Mouse (Mus musculus): Measurements from ENCODE around the gene Pxylp1. TPM values are rescaled to one million over a fixed set of nuclear protein-coding genes. Genes with fewer than 3 reads are reported as not detected.

Gene Pxylp1
- total RNA-seq, 2 experiments from 2014 or later, result 17.1 to 22.0 TPM

- no peak for DNase-seq (ENCODE audit: low spot score in 2 of 2)
- intact Hi-C loops (cut with DNase I), result no loop called here
Measured at GRCm38 (mm10) chr9:96891341-96892330, 833 bp downstream of the Pxylp1 start.

GRCm38 (mm10) chr9:96890756-96891155, 1.7 kb downstream of the Pxylp1 start:
- intact Hi-C loops (cut with DNase I), result no loop called here

GRCm38 (mm10) chr9:96890266-96890665, 2.2 kb downstream of the Pxylp1 start:
- DNase-seq (ENCODE audit: low spot score in 2 of 2), result no peak
- intact Hi-C loops (cut with DNase I), result no loop called here

More at GRCm38 (mm10) chr9:96890756-96891155, 1.7 kb downstream of the Pxylp1 start:
- DNase-seq (ENCODE audit: low spot score in 2 of 2), result no peak

- peak; percentile 80 to 86 for DNase-seq (ENCODE audit: low spot score in 2 of 2)
- intact Hi-C loops (cut with DNase I), result loop anchor here (2.0 kb wide), 1 partner anchor 51 kb away; no protein-coding TSS in a partner anchor
Measured at GRCm38 (mm10) chr9:96889345-96890021, 3.0 kb downstream of the Pxylp1 start.

- peak in 1 of 2 experiments; percentile 35 for DNase-seq (ENCODE audit: low spot score in 2 of 2)
- intact Hi-C loops (cut with DNase I), result loop anchor here (2.0 kb wide), 1 partner anchor 50 kb away; no protein-coding TSS in a partner anchor
Measured at GRCm38 (mm10) chr9:96888742-96889344, 3.6 kb downstream of the Pxylp1 start.

GRCm38 (mm10) chr9:96887954-96888353, 4.5 kb downstream of the Pxylp1 start:
- no peak for DNase-seq (ENCODE audit: low spot score in 2 of 2)
- intact Hi-C loops (cut with DNase I), result loop anchor here (2.0 kb wide), 1 partner anchor 49 kb away; no protein-coding TSS in a partner anchor

- DNase-seq (ENCODE audit: low spot score in 2 of 2), result no peak
- intact Hi-C loops (cut with DNase I), result no loop called here
Measured at GRCm38 (mm10) chr9:96887492-96887891, 5.0 kb downstream of the Pxylp1 start.

- intact Hi-C loops (cut with DNase I), result no loop called here
- DNase-seq (ENCODE audit: low spot score in 2 of 2), result no peak
Measured at GRCm38 (mm10) chr9:96885781-96886180, 6.7 kb downstream of the Pxylp1 start.

- intact Hi-C loops (cut with DNase I), result no loop called here
- DNase-seq (ENCODE audit: low spot score in 2 of 2), result no peak
Measured at GRCm38 (mm10) chr9:96882496-96883265, 9.8 kb downstream of the Pxylp1 start.

GRCm38 (mm10) chr9:96881901-96882300, 10.6 kb downstream of the Pxylp1 start:
- no peak for DNase-seq (ENCODE audit: low spot score in 2 of 2)
- intact Hi-C loops (cut with DNase I), result no loop called here

GRCm38 (mm10) chr9:96879024-96879423, 13.4 kb downstream of the Pxylp1 start:
- intact Hi-C loops (cut with DNase I), result no loop called here
- peak in 1 of 2 experiments; percentile 28 for DNase-seq (ENCODE audit: low spot score in 2 of 2)

GRCm38 (mm10) chr9:96878464-96878863, 14.0 kb downstream of the Pxylp1 start:
- intact Hi-C loops (cut with DNase I), result no loop called here
- no peak for DNase-seq (ENCODE audit: low spot score in 2 of 2)

- DNase-seq (ENCODE audit: low spot score in 2 of 2), result no peak
- intact Hi-C loops (cut with DNase I), result no loop called here
Measured at GRCm38 (mm10) chr9:96875704-96876103, 16.8 kb downstream of the Pxylp1 start.

- peak; percentile 37 to 68 for DNase-seq (ENCODE audit: low spot score in 2 of 2)
- intact Hi-C loops (cut with DNase I), result no loop called here
Measured at GRCm38 (mm10) chr9:96873082-96873481, 19.4 kb downstream of the Pxylp1 start.

GRCm38 (mm10) chr9:96870104-96870503, 22.4 kb downstream of the Pxylp1 start:
- intact Hi-C loops (cut with DNase I), result no loop called here
- no peak for DNase-seq (ENCODE audit: low spot score in 2 of 2)

- intact Hi-C loops (cut with DNase I), result no loop called here
- no peak for DNase-seq (ENCODE audit: low spot score in 2 of 2)
Measured at GRCm38 (mm10) chr9:96869542-96869941, 22.9 kb downstream of the Pxylp1 start.

- DNase-seq (ENCODE audit: low spot score in 2 of 2), result no peak
- intact Hi-C loops (cut with DNase I), result no loop called here
Measured at GRCm38 (mm10) chr9:96868546-96868945, 23.9 kb downstream of the Pxylp1 start.

GRCm38 (mm10) chr9:96867165-96867564, 25.3 kb downstream of the Pxylp1 start:
- no peak for DNase-seq (ENCODE audit: low spot score in 2 of 2)
- intact Hi-C loops (cut with DNase I), result no loop called here

GRCm38 (mm10) chr9:96866196-96866595, 26.3 kb downstream of the Pxylp1 start:
- intact Hi-C loops (cut with DNase I), result no loop called here
- peak in 1 of 2 experiments; percentile 15 for DNase-seq (ENCODE audit: low spot score in 2 of 2)

All from left cerebral cortex, postnatal 25 days (tissue).